Mouse (Mus musculus): ENCODE results near the gene Itga4. TPM values are rescaled to one million over a fixed set of nuclear protein-coding genes. Genes with fewer than 3 reads are reported as not detected.

Gene Itga4
- total RNA-seq, 1 experiment from 2014 or later: 534 TPM

GRCm38 (mm10) chr2:79334661-79335060 lies 79.4 kb downstream of the Itga4 start:
- no peak for ATAC-seq (replicated peaks; ENCODE audit: insufficient number of reproducible peaks, low FRiP score, low TSS enrichment, poor library complexity, severe bottlenecking)

DNA sequence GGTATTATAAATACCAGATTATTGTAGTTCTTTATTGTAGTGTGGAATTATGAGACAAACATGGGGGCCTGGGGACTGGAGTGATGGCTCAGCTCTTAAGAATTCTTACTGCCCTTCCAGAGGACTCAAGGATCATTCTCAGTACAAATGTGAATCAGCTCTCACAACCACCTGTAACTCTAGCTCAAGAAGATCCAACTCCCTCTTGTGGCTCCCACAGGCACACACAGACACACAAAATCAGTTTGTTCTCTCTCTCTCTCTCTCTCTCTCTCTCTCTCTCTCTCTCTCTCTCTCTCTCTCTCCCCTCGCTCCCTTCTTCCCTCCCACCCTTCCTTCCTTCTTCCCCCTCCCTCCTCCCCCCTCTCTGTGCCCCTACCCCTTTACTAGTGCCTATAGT lies 80.9 kb downstream of the Itga4 start:
- no peak for ATAC-seq (replicated peaks; ENCODE audit: insufficient number of reproducible peaks, low FRiP score, low TSS enrichment, poor library complexity, severe bottlenecking)

GRCm38 (mm10) chr2:79339003-79339402 lies 83.8 kb downstream of the Itga4 start:
- no peak for ATAC-seq (replicated peaks; ENCODE audit: insufficient number of reproducible peaks, low FRiP score, low TSS enrichment, poor library complexity, severe bottlenecking)

DNA sequence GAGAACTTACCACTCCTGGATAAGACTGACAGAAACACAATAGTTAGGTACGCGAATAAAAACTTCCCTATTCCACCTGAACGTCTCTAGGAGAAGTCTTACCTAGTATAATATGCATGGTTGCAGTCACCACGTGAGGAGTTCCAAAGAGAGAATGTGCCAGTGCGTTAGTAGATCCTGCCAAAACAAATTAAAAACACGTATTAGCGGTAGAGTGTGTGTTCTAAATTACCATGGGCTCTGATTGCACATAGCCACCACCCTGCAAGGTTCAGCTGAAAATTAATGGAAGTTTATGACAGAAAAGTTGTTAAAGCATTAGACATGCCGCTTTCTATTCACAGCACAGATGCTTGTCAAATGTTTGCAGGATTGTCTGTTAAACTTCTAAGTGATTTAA lies 87.9 kb downstream of the Itga4 start:
- no peak for ATAC-seq (replicated peaks; ENCODE audit: insufficient number of reproducible peaks, low FRiP score, low TSS enrichment, poor library complexity, severe bottlenecking)

DNA sequence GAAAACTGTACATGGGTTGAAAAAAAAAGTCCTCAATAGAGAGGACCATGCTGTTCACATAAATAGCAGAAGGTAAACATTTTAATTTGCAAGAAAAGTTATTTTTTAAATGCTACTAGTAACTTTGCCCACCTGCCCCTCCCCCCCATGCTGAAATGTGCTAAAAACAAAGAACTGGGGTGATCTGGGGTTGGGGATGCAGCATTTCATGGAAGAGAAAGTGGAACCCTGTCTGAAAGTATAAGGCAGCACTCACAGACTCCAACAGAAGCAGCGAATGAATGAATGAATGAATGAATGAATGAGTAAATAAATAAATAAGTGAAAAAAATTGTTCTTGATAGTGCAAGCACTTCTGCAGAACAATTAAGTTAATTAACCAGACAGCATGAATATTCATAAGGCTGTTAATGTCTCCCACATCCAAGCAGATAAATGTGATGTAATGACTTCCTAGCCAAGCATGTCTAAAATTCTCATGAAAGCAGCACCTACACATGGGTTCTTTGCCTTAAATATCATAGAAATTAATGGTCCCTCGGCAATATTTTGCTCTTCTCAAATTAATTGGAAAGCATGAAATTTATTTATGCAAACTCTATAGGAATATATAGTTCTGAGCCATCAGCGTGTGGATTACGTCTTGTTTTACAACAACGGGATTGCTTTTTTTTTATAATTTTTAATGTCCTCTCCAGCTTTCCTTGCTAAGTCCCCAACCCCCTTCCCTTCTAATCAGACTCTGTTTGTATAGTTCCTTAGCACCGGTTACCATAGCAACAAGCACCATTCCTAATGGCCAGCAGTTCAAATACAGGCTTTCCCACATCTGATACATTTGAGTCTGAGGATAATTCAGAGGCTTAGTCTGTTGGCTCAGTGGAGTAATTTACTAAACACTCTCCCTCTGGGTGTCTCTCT lies 96.2 kb downstream of the Itga4 start:
- no peak for ATAC-seq (replicated peaks; ENCODE audit: insufficient number of reproducible peaks, low FRiP score, low TSS enrichment, poor library complexity, severe bottlenecking)

DNA sequence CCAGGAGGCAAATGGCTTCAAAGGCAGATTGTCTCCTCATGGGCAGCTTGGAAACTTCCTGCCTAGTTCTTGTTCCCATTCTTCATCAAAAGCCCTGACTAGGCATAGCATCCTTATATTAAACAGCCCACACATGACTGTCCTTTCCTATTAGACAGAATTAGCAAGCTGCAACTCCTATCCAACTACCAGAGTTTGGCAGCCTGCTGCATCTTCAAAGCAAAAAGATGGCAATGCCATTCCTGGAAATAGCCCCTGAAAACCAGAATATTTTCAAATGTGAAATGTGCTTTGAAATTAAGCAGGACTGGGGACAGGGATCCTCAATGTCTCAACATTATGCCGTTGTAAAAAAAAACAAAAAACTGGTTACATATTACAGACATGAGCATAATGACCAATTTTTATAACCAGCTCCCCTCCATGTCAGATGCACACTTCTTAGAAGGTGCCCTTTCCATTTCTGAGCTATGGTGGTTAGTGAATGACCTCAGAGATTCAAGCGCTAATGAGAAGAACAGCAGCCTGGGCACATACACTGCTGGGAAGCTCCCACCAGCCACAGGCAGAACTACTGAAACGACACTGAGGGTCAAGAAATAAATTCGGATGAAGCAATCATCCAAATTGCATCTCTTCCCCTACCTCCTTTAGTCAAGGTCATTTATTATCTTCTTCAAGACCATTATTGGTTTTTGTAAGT lies 97.0 kb downstream of the Itga4 start:
- no peak for ATAC-seq (replicated peaks; ENCODE audit: insufficient number of reproducible peaks, low FRiP score, low TSS enrichment, poor library complexity, severe bottlenecking)

- no peak for ATAC-seq (replicated peaks; ENCODE audit: insufficient number of reproducible peaks, low FRiP score, low TSS enrichment, poor library complexity, severe bottlenecking)
Measured at GRCm38 (mm10) chr2:79354773-79355172, 99.5 kb downstream of the Itga4 start.

DNA sequence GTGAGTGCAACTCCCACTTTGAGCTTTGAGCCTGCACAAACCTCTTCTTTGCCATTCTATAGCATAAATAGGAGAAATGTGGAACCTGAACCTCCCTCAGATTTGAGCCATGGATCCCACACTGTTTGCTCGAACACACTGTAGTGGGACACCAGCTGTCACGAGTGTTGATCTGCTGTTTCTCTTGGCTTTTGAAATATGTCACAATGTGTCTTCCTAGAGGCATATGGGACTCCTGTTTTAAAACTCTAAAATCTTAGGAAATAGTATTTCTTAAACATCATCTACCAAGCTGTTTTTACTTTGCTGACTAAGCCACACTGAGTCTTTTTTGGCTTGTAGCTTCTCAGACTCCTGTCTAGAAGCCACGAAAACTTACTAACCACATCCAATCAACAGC lies 102.6 kb downstream of the Itga4 start:
- ATAC-seq (replicated peaks; ENCODE audit: insufficient number of reproducible peaks, low FRiP score, low TSS enrichment, poor library complexity, severe bottlenecking): no peak

DNA sequence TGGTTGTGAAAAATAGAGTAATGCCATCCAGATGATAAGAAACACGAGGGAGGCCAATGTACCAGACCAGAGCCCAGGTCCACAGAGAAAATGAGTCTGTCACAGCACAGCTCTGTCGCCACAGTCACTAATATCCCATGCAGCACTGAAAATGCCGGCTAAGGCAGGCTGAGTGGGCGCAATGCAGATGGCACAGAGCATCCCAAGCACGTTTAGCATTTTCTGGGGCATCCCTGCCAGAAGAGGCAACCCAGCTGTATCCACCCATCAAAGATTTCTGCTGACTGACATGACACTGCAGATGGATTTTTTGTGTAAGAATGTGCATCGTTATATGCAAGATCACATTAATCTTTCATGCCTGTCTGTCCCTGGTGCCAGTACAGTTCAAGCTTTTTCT lies 106.8 kb downstream of the Itga4 start:
- no peak for ATAC-seq (replicated peaks; ENCODE audit: insufficient number of reproducible peaks, low FRiP score, low TSS enrichment, poor library complexity, severe bottlenecking)

- ATAC-seq (replicated peaks; ENCODE audit: insufficient number of reproducible peaks, low FRiP score, low TSS enrichment, poor library complexity, severe bottlenecking): no peak
Measured at GRCm38 (mm10) chr2:79363920-79364319, 108.7 kb downstream of the Itga4 start.

DNA sequence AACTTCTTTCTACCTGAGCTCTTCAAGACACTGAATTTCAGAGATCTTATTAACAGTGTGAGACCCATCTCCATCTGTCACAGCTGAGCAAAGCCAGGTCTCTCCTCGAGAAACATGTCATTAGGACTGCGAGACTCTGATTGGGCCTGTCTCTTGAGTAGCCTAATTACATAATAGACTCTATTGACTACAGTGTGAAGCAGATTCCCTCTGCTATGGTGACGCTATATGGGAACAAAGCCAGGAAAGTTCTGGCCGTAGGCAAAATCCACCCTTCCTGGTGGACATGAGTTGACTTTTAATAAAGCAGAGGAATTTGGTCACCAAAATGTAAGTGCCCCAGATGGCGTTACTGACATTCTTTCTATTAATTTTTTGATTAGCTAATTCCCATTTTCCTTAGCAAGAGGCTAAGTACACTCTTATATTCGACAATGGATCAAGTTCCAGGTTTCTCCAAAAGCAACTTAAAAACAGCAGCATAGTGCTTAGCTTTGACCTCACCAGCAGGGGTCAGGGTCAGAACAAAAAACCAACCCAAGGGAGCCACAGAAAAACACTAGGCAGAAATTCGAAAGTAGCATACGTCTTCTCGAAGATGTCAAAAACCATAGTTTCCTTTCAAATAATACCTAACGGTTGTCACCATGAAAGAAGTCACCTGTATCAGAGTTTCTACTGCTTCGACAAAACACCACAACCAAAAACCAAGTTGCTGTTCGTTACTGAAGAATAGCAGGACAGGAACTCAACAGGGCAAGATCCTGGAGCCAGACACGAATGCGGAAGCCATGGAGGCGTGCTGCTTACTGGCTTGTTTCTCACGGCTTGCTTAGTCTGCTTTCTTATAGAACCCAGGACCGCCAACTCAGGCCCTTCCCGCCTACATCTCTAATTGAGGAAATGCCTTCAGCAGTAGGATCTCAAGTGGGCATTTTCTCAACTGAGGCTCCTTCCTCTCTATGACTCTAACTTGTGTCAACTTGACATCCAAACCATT lies 112.5 kb downstream of the Itga4 start:
- no peak for ATAC-seq (replicated peaks; ENCODE audit: insufficient number of reproducible peaks, low FRiP score, low TSS enrichment, poor library complexity, severe bottlenecking)

DNA sequence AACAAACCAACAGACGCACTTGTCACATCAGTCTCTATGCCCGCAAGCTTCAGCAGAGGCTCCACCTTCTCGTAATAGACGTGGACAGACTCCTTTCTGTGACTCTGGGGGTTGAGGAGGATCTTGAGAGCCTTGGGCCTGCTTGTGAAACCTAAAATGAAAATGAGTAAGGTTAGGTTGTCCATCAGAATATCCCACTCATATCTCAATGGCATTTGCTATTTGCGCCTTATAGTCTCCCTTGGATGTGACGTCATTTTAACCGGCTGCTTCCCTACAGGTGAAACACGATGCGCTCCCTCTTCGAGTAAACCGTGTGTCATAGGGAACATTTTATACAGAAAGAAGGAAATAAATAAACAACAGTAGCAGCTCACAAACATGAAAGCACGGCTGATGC lies 113.4 kb downstream of the Itga4 start:
- no peak for ATAC-seq (replicated peaks; ENCODE audit: insufficient number of reproducible peaks, low FRiP score, low TSS enrichment, poor library complexity, severe bottlenecking)

- peak; percentile 40; the same call in 1 of the 2 replicates for ATAC-seq (replicated peaks; ENCODE audit: insufficient number of reproducible peaks, low FRiP score, low TSS enrichment, poor library complexity, severe bottlenecking)
Measured at GRCm38 (mm10) chr2:79369061-79369524, 113.9 kb downstream of the Itga4 start.

DNA sequence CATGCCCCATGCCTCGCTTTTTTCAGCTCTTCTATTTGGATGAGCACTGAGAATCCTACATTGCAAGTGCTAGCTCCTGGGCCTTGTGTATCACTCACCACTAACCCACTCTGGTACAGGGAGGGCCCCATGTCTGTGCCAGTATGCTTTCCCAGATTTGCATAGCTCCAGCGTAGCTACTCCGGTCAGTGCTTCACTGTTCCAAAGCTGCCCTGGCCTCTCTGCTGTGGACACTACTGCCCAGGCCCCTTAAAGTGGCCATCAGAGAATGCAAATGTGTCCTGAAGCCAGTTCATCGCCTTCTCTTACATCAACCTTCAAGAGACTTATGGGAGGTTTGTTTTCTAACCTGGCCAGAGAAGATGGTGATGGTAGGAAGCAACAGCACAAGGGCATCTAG lies 114.7 kb downstream of the Itga4 start:
- no peak for ATAC-seq (replicated peaks; ENCODE audit: insufficient number of reproducible peaks, low FRiP score, low TSS enrichment, poor library complexity, severe bottlenecking)

DNA sequence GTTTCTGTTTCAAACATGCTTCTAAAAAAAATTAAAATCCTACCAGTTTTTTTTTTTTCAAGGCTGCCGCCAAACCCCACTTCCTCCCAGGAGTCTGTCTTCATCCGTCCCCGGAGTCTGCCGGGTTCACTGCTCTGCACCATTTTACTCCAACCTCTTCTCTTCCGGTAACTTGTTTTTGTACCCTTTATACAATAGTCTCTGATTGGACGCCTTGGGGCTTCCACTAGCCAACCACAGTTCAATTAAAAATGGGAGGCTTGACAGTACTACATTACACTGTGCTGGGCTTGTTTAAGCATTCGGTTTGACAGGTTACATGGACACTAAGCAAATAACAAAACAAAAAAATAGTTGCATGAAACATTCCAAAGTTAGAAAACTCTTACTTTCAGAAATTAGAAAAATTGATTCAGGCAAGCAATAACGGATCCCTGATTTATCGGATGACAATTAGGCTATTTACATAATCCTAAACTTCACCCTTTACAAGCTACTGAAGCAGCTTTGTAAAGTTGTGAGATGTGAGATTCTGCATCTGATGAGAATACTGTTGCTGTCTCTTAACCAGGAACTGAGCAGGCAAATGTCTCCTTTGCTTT lies 115.6 kb downstream of the Itga4 start:
- ATAC-seq (replicated peaks; ENCODE audit: insufficient number of reproducible peaks, low FRiP score, low TSS enrichment, poor library complexity, severe bottlenecking): peak; percentile 67

GRCm38 (mm10) chr2:79371326-79372153 lies 116.3 kb downstream of the Itga4 start:
- no peak for ATAC-seq (replicated peaks; ENCODE audit: insufficient number of reproducible peaks, low FRiP score, low TSS enrichment, poor library complexity, severe bottlenecking)

- ATAC-seq (replicated peaks; ENCODE audit: insufficient number of reproducible peaks, low FRiP score, low TSS enrichment, poor library complexity, severe bottlenecking): no peak
Measured at GRCm38 (mm10) chr2:79372154-79372467, 116.9 kb downstream of the Itga4 start.
